Mouse (Mus musculus) C2C12 (cell line): ENCODE data around the gene Kalrn.
"Not testable (repeated sequence)": the region's sequence is repeated elsewhere in the genome, so short reads cannot be mapped to it uniquely, and the experiment has no call there.

ENCODE experiments used
- CTCF ChIP-seq: IDR thresholded peaks from one replicate; pipeline ENCODE4 v1.5.1; 2011; ENCODE audit not compliant: control insufficient read depth, insufficient read depth, insufficient read length
- MYOD1 ChIP-seq: IDR thresholded peaks from one replicate; pipeline ENCODE4 v1.6.1; 2011; ENCODE audit warnings: low read depth; ENCODE audit not compliant: control insufficient read depth, insufficient read length
- USF1 ChIP-seq: IDR thresholded peaks from one replicate; pipeline ENCODE4 v1.6.1; 2011; ENCODE audit warnings: low read depth, mild to moderate bottlenecking, control low read depth, moderate library complexity

DNA sequence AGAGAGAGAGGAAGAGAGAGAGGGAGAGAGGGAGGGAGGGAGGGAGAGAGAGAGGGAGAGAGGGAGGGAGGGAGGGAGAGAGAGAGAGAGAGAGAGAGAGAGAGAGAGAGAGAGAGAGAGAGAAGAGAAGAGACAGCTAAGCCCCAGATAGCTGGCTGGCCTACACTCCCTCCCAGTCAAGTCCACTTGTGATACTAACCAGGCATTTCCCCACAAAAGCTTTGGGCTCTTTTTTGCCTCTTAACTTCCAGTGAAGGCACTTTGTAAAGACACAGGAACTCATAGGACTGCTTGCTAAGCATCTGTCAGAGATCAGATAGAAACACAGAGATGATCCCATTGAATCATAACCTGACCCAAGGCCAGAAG is 492.0 kb downstream of the Kalrn start:
- TF ChIP-seq CTCF, USF1, MYOD1: not testable (repeated sequence)
